Mouse (Mus musculus) mature B cell (primary cell): ENCODE measurements around the gene Slc39a11.

Experiments used
- in situ Hi-C: fragments of 300-500 bp; cut with MboI; formaldehyde crosslinking; loops from 2 replicates; pipeline ENCODE4 v1.14.3; 2019

Gene Slc39a11

GRCm38 (mm10) chr11:113510969-113511625, 138.8 kb downstream of the Slc39a11 start:
- in situ Hi-C loops, result no loop called here

GRCm38 (mm10) chr11:113510249-113510648, 139.6 kb downstream of the Slc39a11 start:
- in situ Hi-C loops, result no loop called here

- in situ Hi-C loops, result no loop called here
These were observed 142.0 kb downstream of the Slc39a11 start for GRCm38 (mm10) chr11:113507716-113508480.

GRCm38 (mm10) chr11:113505551-113506160, 144.2 kb downstream of the Slc39a11 start:
- in situ Hi-C loops, result no loop called here

- in situ Hi-C loops, result no loop called here
These were observed 145.3 kb downstream of the Slc39a11 start for GRCm38 (mm10) chr11:113504459-113505062.

- in situ Hi-C loops, result no loop called here
These were observed 146.9 kb downstream of the Slc39a11 start for GRCm38 (mm10) chr11:113502968-113503367.

GRCm38 (mm10) chr11:113500631-113501305, 149.1 kb downstream of the Slc39a11 start:
- in situ Hi-C loops, result no loop called here

GRCm38 (mm10) chr11:113498889-113499288, 151.0 kb downstream of the Slc39a11 start:
- in situ Hi-C loops, result no loop called here

- in situ Hi-C loops, result no loop called here
These were observed 155.8 kb downstream of the Slc39a11 start for GRCm38 (mm10) chr11:113494021-113494546.

- in situ Hi-C loops, result no loop called here
These were observed 159.1 kb downstream of the Slc39a11 start for GRCm38 (mm10) chr11:113490530-113491520.

GRCm38 (mm10) chr11:113487603-113488335, 162.1 kb downstream of the Slc39a11 start:
- in situ Hi-C loops, result no loop called here

GRCm38 (mm10) chr11:113484037-113484436, 165.8 kb downstream of the Slc39a11 start:
- in situ Hi-C loops, result no loop called here

GRCm38 (mm10) chr11:113477550-113477949, 172.3 kb downstream of the Slc39a11 start:
- in situ Hi-C loops, result no loop called here

- in situ Hi-C loops, result no loop called here
These were observed 173.2 kb downstream of the Slc39a11 start for GRCm38 (mm10) chr11:113476720-113477119.

- in situ Hi-C loops, result no loop called here
These were observed 174.4 kb downstream of the Slc39a11 start for GRCm38 (mm10) chr11:113475491-113475890.

GRCm38 (mm10) chr11:113473998-113474534, 175.8 kb downstream of the Slc39a11 start:
- in situ Hi-C loops, result no loop called here

- in situ Hi-C loops, result no loop called here
These were observed 177.9 kb downstream of the Slc39a11 start for GRCm38 (mm10) chr11:113471936-113472335.

GRCm38 (mm10) chr11:113469919-113470785, 179.7 kb downstream of the Slc39a11 start:
- in situ Hi-C loops, result no loop called here
